Mouse (Mus musculus) brain, adult 2 months (tissue): ENCODE data around the gene Itgav.

Experiments used
- DNase-seq: peaks from one replicate; pipeline ENCODE4 v3.0.0; 2011; ENCODE audit warnings: low read depth, low spot score

Itgav gene

DNA sequence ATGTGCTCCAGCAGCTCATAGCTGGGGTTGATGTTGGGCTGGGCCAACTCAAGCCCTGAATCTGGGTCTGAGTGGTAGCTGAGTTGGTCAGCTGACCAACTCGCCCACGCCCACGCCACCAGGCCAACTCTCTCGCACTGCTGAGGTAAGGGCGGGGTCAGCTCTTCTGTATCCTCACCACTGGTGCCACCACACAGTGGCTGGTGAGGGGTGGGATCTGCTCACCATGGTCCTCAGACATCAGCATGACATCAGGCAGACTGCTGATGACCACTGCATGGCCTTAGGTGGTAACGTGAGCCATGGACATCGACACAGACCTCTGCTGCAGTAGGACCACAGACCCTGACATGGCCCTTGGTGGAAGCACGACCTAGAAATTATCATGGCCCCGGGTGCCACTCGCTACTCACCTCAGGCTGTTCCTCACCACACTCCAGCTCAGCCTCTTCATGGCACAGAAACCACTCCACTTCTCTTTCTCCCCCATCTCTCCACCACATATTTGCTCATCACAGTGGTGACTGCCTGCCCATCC is 24.5 kb downstream of the Itgav start:
- no peak for DNase-seq

GRCm38 (mm10) chr2:83753008-83753407 is 28.8 kb downstream of the Itgav start:
- no peak for DNase-seq

GRCm38 (mm10) chr2:83754306-83754837 is 30.2 kb downstream of the Itgav start:
- DNase-seq = no peak

GRCm38 (mm10) chr2:83758606-83759215 is 34.5 kb downstream of the Itgav start:
- no peak for DNase-seq

DNA sequence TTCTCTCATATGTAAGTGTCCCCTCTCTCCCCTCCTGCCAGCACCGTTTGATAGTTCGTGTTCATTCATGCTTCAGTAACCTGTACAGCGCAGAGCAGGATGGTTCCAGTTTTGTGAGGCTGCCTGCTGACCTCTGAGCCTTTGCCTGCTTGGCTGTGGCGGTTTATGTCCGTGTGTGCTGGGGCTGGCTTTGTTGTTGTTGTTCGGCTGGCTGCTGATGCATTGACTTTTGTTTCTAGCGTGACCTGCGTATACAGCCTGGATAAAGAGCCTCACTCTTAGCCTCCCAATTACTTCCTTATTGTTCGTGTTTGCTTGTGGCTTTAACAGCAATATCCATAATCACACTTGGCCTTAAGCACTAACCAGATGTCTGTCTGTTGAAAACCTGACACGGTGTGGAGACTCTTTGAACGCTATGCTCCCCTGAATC is 35.0 kb downstream of the Itgav start:
- DNase-seq = peak; percentile 53

DNA sequence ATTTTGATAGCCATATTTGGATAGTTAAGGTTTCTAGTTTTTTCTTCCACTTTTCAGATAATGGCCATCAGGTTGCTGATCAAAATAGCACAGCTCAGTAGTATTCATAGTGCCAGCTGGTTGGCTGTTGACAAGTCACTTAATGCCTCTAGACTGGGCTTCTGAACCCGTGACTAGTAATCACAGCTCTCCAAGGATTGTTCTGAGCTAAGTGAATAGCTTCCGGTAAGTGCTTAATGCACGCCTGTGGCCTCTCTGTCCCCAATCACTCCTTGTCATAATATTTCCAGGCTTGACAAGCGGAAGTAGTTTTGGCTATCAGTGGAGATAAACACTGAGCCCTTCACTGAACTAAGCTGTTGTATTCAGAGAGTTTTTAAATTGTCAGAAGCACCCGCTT is 35.5 kb downstream of the Itgav start:
- DNase-seq = peak; percentile 39

GRCm38 (mm10) chr2:83760112-83760511 is 35.9 kb downstream of the Itgav start:
- DNase-seq = no peak

GRCm38 (mm10) chr2:83761506-83761905 is 37.3 kb downstream of the Itgav start:
- DNase-seq = peak; percentile 91

DNA sequence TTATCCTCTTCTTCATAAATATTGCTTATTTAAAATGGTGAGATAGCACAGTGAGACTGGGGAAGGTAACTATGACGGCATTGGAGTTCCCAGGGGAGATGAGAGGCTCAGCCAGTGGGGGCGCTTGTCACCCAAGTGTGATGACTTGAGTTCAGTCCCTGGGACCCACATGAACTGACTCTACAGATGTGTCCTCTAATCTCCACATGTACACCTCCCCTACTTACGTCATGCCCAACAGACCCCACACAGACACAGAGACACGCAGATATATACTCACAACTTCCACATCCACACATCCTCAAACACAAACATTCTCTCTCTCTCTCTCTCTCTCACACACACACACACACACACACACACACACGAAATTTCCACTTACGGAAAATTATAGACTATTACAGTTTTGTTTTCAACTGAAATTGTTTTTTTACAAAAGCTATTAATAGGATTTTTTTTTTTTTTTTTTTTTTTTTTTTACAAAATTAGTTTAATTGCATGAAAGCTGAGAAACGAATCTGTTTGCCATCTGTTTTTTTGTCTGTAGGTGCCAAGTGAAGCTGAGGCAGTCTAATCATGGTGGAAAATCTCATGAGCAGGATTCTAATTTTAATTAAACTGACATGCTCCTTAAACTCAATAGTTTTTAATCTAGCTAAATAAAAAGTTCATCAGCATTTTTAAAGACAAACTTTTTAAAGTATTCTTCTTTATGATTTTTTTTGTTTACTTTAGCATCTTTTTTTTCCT is 38.1 kb downstream of the Itgav start:
- DNase-seq = peak; percentile 74

GRCm38 (mm10) chr2:83766058-83766457 is 41.9 kb downstream of the Itgav start:
- no peak for DNase-seq

DNA sequence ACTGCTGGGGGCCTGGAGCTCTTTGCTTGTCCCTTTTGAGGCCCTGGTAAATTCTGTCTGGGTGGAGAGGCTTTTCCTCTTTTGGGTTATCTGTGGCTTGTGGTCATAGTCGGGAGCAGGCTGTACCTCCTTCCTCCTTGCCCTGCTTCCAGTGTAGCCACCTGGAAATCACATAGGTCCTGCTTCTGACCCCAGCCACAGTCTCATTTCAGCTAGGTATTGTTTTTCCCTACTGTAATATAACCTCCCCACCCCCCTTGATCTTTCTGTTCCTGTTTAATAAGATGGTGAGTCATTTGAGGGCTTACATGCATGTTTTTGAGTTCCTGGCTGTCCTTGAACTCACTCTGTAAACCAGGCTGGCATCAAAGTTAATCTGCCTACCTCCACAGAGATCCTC is 42.7 kb downstream of the Itgav start:
- DNase-seq = no peak

GRCm38 (mm10) chr2:83768311-83769047 is 44.3 kb downstream of the Itgav start:
- DNase-seq = no peak

DNA sequence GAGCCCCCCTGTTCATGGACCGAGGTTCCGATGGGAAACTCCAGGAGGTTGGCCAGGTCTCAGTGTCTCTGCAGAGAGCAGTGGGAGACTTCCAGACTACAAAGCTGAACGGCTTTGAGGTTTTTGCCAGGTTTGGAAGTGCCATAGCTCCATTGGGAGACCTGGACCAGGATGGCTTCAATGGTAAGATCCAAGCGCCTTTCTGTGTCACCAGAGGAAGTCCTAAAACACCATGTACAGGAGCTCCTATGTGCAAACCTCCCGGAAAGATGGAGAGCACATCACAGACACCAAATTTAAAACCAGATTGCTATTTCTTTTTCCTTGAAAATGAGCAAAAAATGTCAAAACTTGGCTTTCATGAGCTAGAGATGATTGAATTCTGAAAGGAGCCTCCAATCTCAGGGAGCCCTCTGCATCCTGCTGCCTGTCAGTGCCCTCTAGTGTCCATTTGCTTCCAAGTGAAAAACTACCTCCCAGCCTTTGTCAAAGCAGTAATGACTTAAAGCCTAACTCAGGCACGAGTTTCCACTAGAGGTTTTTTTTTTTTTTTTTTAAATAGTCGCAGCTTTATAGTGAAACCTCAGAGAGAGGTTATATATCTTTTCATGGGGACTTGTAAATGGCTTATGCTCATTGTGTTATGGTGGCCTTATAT is 47.1 kb downstream of the Itgav start:
- peak; percentile 90 for DNase-seq

- peak; percentile 22 for DNase-seq
Measured at GRCm38 (mm10) chr2:83791330-83792073, 67.3 kb downstream of the Itgav start.

DNA sequence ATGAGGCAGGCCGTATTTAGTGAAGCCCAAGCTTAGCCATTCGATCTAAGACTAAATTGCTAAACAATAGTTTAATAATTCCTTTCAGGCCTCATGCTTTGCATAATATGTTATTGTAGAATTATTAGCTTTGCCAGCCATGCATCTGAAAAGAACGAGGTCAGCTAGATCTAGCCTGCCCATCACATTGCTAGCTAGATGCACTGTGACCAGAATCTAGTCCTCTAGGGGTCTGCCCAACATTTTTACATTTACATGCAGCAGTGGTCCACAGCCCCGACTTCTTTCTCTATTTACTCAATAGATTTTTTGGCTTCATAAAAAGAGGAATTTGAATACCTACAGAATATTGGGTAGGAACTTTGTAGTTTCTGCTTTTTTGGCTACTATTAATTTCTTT is 67.9 kb downstream of the Itgav start:
- no peak for DNase-seq

DNA sequence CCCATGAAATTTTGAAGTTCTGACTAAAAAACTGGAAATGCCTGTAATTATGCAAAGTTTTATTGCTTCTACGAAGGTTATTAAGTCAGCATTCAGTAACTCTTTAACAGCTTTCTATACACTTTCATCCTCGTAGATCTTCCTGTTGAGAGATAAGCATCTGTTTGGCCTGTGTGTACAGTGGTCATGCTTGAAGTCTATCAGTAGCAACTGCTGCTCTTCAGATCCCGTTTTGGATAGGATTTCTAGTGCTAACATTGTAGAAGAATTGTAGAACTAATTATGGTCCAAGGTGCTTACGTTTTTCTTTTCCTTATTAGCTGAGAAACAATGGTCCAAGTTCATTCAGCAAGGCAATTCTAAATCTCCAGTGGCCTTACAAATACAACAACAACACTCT is 71.6 kb downstream of the Itgav start:
- DNase-seq = no peak

DNA sequence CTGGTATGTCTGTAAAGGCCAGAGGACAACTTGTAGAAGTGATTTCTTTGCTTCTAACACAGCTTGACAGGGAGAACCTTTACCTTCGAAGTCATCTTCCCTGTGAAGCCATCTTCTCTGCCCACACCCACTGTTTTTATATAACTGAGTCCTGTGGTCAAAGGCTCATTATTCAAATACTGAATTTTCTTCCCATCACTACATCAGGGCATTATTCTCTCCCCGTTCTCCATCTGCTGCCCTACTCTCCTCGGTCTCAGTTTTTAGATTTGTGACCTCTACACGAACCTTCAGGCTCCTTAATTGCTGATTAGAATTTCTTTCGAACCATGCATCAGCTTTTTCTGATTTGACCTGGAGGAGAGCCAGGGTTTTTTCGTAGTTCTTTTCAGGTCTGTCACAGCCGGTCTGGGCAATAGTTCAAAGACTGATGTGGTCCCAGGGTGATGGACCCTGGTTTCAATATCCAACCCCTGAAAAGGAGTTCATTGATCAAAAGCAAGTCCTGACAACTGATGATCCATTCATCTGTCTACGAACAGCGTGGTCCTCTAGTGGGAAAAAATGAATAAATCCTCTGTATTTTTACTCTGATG is 73.8 kb downstream of the Itgav start:
- DNase-seq = no peak

GRCm38 (mm10) chr2:83812483-83813272 is 88.5 kb downstream of the Itgav start, which contains the start of gene Fam171b:
Fam171b (plus strand) TSS chr2:83812636.
- DNase-seq = peak; percentile 97

- DNase-seq = peak; percentile 90
Measured at GRCm38 (mm10) chr2:83813273-83813892, 89.2 kb downstream of the Itgav start.
